Mouse (Mus musculus) cerebellum, adult 9-10 months (tissue): ENCODE measurements around the gene Apoa1.

ENCODE experiments used
- DNase-seq: peaks from one replicate; pipeline ENCODE4 v3.0.0; 2022

Apoa1 gene

DNA sequence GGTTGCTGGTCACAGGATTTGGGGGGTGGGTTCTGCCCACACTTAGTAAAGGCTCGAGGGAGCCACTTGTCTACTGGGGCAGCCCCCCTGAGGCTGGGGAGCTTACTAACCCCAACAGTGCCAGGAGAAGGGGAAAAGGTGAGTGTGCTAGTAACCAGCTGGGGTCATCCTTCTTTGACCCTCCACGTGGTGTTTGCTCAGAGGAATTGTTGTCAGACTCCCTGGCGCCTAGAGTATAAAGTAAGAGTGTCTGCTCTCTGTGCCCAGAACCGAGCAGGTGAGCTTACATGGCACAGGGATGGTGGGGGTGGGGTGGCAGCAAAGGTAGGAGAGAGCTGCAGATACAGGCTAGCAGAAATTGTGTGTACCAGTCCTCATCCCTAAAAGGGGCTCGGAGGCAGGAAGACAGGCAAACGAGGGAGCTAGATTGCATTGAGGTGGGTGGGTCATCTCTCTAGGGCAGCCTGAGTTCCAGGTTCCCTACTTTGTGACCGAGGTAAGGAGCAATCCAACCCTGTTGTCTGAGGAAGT lies 40.0 kb downstream of the Apoa1 start, which contains the start of gene Apoa5:
TSS of gene Apoa5 (plus strand) at position 291 of the 531 bp plus-strand sequence.
- DNase-seq, result no peak

DNA sequence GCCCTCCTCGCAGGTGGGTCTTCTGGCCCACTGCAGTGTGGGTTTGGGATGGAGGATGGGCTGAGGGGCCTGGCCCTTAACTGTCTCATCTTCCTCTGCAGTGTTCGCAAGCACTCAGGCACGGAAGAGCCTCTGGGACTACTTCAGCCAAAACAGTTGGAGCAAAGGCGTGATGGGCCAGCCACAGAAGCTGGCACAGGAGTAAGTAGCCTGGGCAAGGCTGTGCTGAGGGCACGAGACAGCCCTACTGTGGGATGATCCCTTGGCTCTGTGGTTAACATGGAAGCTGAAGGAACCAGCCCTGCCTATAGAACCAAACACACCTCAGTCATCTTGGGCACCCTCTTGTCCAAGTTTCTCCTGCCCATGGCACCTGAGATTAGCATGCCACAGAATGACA lies 40.7 kb downstream of the Apoa1 start:
- no peak for DNase-seq

GRCm38 (mm10) chr9:46270782-46271181 lies 42.4 kb downstream of the Apoa1 start:
- no peak for DNase-seq

DNA sequence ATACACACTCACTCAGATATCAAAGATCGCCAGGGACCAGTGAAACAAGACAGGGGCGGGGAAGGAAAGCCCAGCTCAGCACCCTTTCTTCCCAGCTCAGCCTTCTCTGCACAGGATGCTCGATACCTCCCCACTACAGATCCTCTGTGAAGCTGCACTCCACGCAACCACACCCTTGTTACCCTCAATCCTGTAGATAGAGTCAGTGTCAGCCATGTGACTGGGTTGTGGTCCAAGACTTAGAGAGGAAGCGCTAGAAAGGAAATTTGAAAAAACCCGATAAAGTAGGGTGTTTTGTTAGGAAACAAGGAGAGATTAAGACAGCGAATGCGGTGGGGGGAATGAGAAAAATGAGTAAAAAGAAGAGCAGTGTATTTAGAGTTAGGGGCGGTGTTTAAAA lies 43.7 kb downstream of the Apoa1 start:
- DNase-seq, result no peak

- DNase-seq, result peak; percentile 87
Measured at GRCm38 (mm10) chr9:46272677-46273454, 44.5 kb downstream of the Apoa1 start, which contains the start of gene Zpr1. Gene Zpr1 (plus strand): TSS chr9:46273064.

DNA sequence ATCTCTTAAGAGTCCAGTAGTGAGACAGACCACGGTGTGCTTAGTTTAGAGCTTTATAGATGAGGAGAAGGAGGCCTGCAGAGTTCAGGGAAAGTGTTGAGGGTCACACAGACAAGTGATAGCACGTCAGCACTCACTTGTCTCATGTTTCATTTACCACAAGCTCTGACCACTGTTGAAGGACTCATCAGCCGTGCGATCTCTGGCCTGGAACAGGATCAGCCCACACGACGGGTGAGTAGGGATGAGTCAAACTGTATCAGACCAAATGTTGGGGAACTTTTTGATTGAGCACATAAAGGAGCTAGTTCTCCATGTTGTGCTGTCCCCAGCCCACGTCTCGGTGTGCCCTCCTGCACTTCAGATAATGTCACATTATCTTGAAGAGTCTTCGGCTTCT lies 46.1 kb downstream of the Apoa1 start:
- DNase-seq, result no peak
